Mouse (Mus musculus) heart, embryonic 15.5 days (tissue): Measurements from ENCODE around the gene Fam241b. TPM values are rescaled to one million over a fixed set of nuclear protein-coding genes. Genes with fewer than 3 reads are reported as not detected.

ENCODE experiments used
- ATAC-seq: fragments of 200-750 bp; cut with Nextera tagmentation; replicated peaks from 2 replicates; pipeline ENCODE4 v1.8.0; 2017; ENCODE audit warnings: low read depth, moderate TSS enrichment; ENCODE audit not compliant: insufficient number of reproducible peaks, insufficient read depth, low FRiP score
- H3K27ac ChIP-seq: fragments of 300-500 bp; sonication (generic); 2 replicates; pipeline ENCODE4 v1.5.1; 2015; ENCODE audit warnings: mild to moderate bottlenecking, inconsistent platforms
- H3K27me3 ChIP-seq: fragments of 300-500 bp; sonication (generic); 2 replicates; pipeline ENCODE4 v1.6.1; 2015; ENCODE audit warnings: inconsistent platforms
- H3K36me3 ChIP-seq: fragments of 300-500 bp; sonication (generic); 2 replicates; pipeline ENCODE4 v1.6.1; 2015; ENCODE audit warnings: mild to moderate bottlenecking, inconsistent platforms
- H3K4me1 ChIP-seq: fragments of 300-500 bp; sonication (generic); replicated peaks from 2 replicates; pipeline ENCODE4 v1.6.1; 2015; ENCODE audit warnings: inconsistent platforms
- H3K4me2 ChIP-seq: fragments of 300-500 bp; sonication (generic); 2 replicates; pipeline ENCODE4 v1.6.1; 2015; ENCODE audit warnings: inconsistent platforms, mild to moderate bottlenecking, moderate library complexity
- H3K4me3 ChIP-seq: fragments of 300-500 bp; sonication (generic); 2 replicates; pipeline ENCODE4 v1.5.1; 2015; ENCODE audit warnings: mild to moderate bottlenecking, inconsistent platforms
- H3K9ac ChIP-seq: fragments of 300-500 bp; sonication (generic); 2 replicates; pipeline ENCODE4 v1.6.1; 2015; ENCODE audit warnings: mild to moderate bottlenecking, inconsistent platforms
- H3K9me3 ChIP-seq: fragments of 300-500 bp; sonication (generic); replicated peaks from 2 replicates; pipeline ENCODE4 v1.6.1; 2016; ENCODE audit warnings: inconsistent platforms
- WGBS: fragments of 180-500 bp; shearing (Covaris S2); methylation state at CpG from one replicate; pipeline ENCODE4 v1.1.7; 2015; ENCODE audit warnings: mixed read lengths; 5-methylcytosine and 5-hydroxymethylcytosine counted together
- polyA plus RNA-seq: library from polyadenylated mRNA; unstranded; fragments of >200 nt; fragmentation: Nextera tagmentation; extraction: Ambion mirVana; gene quantifications from 2 replicates; pipeline ENCODE4 v1.2.1, GENCODE M21; 2015

Fam241b gene
- polyA plus RNA-seq, result 3.0 and 3.9 TPM in 2 replicates

DNA sequence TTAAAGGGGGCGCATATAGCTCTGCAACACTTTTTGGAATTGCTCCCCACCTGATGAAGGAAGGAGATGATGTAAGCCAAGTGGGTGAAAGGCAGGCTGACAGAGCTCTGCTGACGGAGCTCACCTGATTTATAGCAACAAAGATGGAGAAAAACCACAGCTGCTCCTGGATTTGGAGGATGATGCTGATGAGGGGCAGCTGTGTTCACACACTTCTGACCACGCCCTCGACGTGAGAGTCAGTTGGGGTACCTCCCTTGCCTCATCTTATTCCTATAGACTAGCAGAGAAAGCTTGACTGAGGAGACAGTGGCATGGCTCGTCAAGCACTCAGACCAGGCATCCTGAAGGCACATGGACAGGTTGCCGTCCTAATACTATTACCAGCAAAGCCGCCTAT, at the start of gene Fam241b:
Gene Fam241b, minus strand, starts transcription at position 101 of the 400 bp plus-strand sequence.
- Histone ChIP-seq H3K36me3 (no peaks in the 10 kb centered on the region), H3K4me1 (no peaks in the 10 kb centered on the region), H3K27me3 (peaks cover 23% of the 10 kb centered on the region; the same call in 1 of the 2 replicates), H3K9me3 (no peaks in the 10 kb centered on the region), H3K4me3 (no peak within 1 kb of the TSS), H3K9ac (no peak within 1 kb of the TSS), H3K27ac (no peak within 1 kb of the TSS), H3K4me2 (no peak within 1 kb of the TSS)
- no peak for ATAC-seq
- WGBS, result 48% methylated on average over 8 of the region's 8 CpGs

DNA sequence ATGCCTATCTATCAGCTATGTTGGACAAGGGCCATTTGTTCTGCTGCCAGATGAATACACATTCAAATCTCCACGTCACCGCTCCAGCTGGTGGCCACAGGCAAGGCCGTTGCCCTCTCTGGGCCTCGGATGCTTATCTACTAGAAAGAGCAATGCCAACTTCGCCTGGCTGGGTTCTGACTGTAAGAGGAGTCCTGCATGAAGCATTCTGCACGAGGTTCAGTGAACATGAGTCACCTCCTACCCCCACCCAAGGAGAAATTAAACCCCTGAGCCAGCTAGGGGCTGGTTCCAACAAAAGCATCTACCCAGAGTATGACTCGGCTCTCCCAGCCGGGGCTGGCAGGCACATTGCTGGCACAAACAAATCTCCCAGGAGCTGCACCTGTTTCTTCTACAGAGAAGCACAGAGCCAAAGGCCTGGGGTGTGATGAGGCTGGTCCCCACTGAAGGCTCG, 49.0 kb upstream of the Fam241b start:
- WGBS, result 51% methylated on average over 9 of the region's 9 CpGs
- no peaks in the 10 kb centered on the region for H3K36me3 ChIP-seq
- no peak for ATAC-seq
- H3K27ac ChIP-seq, result no peak overlapping the region
- H3K27me3 ChIP-seq, result peaks cover 10% of the 10 kb centered on the region
- H3K4me2 ChIP-seq, result no peak overlapping the region
- H3K4me3 ChIP-seq, result no peak overlapping the region
- no peak overlapping the region for H3K9ac ChIP-seq
- H3K4me1 ChIP-seq, result 0 out of 2 replicates have a peak, but pooled peaks cover 4% of the 10 kb centered on the region
- no peaks in the 10 kb centered on the region for H3K9me3 ChIP-seq

DNA sequence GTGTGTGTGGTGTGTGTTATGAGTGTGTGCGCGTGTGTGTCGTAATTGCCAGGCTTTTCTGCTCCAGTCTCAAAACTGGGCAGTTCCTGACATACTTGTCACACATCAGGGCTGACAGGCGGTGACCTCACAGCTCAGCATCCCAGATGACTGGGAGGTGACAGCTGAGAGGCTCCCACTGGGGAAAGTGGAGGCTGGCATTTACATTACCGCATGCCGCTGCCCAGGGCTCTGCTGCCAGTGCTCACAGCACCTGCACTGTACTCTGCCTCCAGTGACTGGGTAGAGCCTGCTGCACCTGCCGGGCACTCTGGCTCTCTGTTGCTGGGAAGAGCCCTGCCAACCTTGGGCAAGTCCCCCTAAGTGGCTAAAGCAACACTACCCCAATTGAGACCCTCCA, 47.1 kb upstream of the Fam241b start:
- H3K4me1 ChIP-seq, result 0 out of 2 replicates have a peak, but pooled peaks cover 4% of the 10 kb centered on the region
- no peaks in the 10 kb centered on the region for H3K36me3 ChIP-seq
- H3K4me3 ChIP-seq, result no peak overlapping the region
- no peak for ATAC-seq
- no peak overlapping the region for H3K9ac ChIP-seq
- peaks cover 18% of the 10 kb centered on the region for H3K27me3 ChIP-seq
- H3K27ac ChIP-seq, result no peak overlapping the region
- no peak overlapping the region for H3K4me2 ChIP-seq
- WGBS, result 81% methylated on average over 7 of the region's 7 CpGs
- H3K9me3 ChIP-seq, result no peaks in the 10 kb centered on the region

DNA sequence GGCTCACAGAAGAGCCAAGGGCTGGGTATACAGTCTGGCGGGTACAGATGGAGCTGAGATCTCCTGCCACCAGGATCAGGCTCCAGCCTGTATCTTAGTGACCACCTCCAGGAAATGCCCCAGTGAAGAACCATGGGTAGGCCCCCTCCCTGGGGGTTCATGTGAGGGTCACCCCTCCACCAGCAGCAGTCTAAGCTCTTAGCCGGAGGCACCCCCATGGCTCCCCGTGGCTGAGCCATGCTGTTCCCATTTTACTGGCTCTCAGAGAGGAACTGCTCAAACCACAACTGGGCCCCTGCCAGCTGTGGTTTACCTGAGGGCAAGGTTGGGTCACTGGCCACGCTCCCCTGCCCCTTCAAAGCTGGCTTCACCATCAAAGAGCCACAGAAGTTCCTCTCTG, 46.2 kb upstream of the Fam241b start:
- H3K4me2 ChIP-seq, result no peak overlapping the region
- H3K27me3 ChIP-seq, result peaks cover 22% of the 10 kb centered on the region
- H3K27ac ChIP-seq, result no peak overlapping the region
- H3K4me1 ChIP-seq, result no peaks in the 10 kb centered on the region
- ATAC-seq, result no peak
- no peak overlapping the region for H3K4me3 ChIP-seq
- WGBS, result 83% methylated on average over 4 of the region's 4 CpGs
- no peak overlapping the region for H3K9ac ChIP-seq
- H3K36me3 ChIP-seq, result no peaks in the 10 kb centered on the region
- no peaks in the 10 kb centered on the region for H3K9me3 ChIP-seq

DNA sequence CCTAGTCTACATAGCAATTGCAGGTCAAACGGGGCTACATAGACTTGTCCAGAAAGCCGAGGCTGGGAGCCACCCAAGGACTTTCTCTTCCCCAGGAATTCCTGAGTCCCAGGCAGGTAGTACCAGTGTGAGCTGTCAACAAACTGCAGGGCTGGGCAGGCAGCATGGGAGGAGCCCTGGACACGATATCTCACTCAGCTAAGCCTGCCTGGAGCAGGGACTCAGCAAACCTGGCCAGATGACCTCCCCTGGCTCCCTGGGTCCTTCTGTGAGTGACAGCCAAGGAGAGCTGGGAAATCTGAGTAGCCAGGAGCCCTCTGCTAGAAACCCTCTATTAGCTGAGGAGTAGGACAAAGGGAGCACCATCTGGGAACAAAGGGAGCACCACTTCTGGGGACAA, 45.6 kb upstream of the Fam241b start:
- WGBS, result 43% methylated on average over 3 of the region's 3 CpGs
- Histone ChIP-seq H3K4me1 (no peaks in the 10 kb centered on the region), H3K27me3 (peaks cover 28% of the 10 kb centered on the region), H3K9ac (no peak overlapping the region), H3K9me3 (no peaks in the 10 kb centered on the region), H3K27ac (no peak overlapping the region), H3K4me3 (no peak overlapping the region), H3K36me3 (no peaks in the 10 kb centered on the region), H3K4me2 (no peak overlapping the region)
- ATAC-seq, result no peak

DNA sequence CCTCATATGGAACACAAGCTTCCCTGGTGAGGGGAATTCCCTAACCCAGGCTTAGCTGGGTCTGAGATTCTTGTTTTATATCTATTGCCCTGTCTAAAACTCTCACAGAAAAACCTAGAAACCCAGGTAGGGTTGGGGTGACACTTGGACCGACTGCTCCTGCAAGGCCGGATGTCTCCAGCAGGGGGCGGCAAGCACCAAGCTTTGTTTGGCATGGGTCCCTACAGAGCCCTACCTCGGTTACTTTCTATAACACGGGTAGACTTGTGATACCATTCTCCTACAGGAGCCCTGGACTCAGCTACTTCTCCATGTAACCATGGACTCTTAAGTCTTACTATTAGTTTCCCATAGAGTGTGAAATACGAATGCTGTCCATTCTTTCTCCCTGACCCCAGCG, 43.2 kb upstream of the Fam241b start:
- 0 out of 2 replicates have a peak, but pooled peaks have one; percentile 38 for ATAC-seq
- H3K4me3 ChIP-seq, result no peak overlapping the region
- peaks cover 34% of the 10 kb centered on the region for H3K27me3 ChIP-seq
- no peaks in the 10 kb centered on the region for H3K9me3 ChIP-seq
- no peak overlapping the region for H3K27ac ChIP-seq
- no peaks in the 10 kb centered on the region for H3K36me3 ChIP-seq
- H3K4me2 ChIP-seq, result no peak overlapping the region
- H3K4me1 ChIP-seq, result no peaks in the 10 kb centered on the region
- 20% methylated on average over 7 of the region's 7 CpGs for WGBS
- no peak overlapping the region for H3K9ac ChIP-seq

DNA sequence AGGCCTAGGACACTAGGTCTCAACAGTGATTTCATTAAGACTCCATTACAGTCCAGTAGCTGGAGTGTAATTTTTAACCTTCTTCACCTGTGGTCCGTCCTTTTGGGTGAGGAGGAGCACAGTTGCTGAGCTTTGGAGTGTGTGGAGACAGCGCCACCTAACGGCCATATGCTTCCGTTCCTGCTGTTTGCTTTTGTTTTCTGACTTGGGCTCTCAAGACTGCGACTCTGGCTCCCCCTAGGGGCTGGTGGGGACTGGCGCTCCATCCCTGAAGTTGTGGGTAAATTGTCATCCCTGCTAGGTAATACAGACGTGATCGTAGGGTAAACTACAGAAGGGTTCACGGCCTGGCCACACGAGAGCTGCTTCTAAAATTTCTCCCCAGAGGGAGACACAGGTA, 39.3 kb upstream of the Fam241b start:
- no peaks in the 10 kb centered on the region for H3K4me1 ChIP-seq
- H3K9me3 ChIP-seq, result 0 out of 2 replicates have a peak, but pooled peaks cover 3% of the 10 kb centered on the region
- WGBS, result 4% methylated on average over 10 of the region's 10 CpGs
- no peak overlapping the region for H3K9ac ChIP-seq
- H3K36me3 ChIP-seq, result no peaks in the 10 kb centered on the region
- H3K27ac ChIP-seq, result no peak overlapping the region
- peaks cover 27% of the 10 kb centered on the region for H3K27me3 ChIP-seq
- no peak for ATAC-seq
- no peak overlapping the region for H3K4me3 ChIP-seq
- H3K4me2 ChIP-seq, result no peak overlapping the region

DNA sequence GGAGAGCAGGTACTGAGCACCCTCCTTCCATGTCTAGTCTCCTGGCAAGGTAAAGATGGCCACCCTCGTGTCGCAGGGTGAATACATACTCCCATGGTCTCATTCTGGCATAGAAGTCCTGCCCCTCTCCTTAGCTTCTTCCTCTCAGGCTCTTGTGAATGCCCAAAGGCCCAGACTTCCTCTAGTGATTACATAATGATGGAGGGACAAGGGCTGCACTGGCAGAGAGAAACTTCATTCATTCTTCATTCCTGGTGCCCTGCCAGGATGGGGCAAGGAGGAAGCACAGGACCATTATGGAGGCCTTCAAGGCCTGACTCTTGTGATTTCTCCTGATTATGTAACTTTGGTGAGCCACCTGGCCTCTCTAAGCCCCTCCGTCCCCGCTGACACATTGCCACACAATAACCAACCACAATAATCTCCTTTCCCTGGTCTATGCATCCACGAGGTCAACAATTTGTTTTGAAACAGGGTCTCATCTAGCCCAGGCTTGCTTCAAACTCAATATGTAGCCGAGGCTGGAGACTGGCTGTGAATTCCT, 38.8 kb upstream of the Fam241b start:
- H3K4me2 ChIP-seq, result no peak overlapping the region
- peaks cover 23% of the 10 kb centered on the region for H3K27me3 ChIP-seq
- H3K9ac ChIP-seq, result no peak overlapping the region
- WGBS, result 67% methylated on average over 6 of the region's 6 CpGs
- 0 out of 2 replicates have a peak, but pooled peaks cover 3% of the 10 kb centered on the region for H3K9me3 ChIP-seq
- no peaks in the 10 kb centered on the region for H3K4me1 ChIP-seq
- no peaks in the 10 kb centered on the region for H3K36me3 ChIP-seq
- no peak for ATAC-seq
- H3K27ac ChIP-seq, result no peak overlapping the region
- no peak overlapping the region for H3K4me3 ChIP-seq

DNA sequence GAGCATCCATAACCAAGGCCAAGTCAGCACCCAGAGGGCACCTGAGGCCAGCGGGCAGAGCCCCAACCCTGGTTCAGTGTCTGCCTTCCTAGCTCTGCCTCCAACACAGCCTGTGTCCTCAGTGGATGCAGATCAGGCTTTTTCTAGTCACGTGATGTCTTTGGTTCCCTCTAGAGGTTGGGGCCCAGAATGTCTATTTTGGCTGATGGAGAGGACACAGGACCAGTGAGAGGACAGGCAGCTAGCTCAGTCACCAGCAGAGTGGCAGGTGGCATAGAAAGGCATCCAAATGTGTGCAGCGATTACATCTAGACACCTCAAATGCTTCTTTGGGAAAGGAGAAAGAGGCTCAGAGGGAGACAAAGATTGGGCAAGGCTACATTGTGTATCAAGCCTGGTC, 38.0 kb upstream of the Fam241b start:
- WGBS, result 49% methylated on average over 3 of the region's 3 CpGs

DNA sequence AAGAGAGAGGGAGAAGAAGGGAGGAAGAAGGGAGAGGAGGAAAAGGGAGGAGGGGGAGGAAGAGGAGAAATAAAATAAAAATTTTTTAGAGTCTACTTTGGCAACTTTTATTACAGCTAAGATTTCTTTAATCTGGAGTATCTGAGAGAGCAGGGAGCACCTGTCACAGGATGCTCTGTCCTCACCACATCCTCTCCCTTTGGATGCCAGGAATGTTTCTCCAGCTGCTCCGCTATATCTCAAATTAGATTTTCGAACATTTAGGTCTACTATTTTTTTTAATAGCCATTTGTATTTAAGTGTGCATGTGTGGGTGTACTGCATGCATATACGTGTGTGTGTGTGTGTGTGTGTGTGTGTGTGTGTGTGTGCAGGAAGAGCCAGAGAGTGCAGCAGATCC, 36.2 kb upstream of the Fam241b start:
- Histone ChIP-seq H3K9me3 (0 out of 2 replicates have a peak, but pooled peaks cover 3% of the 10 kb centered on the region), H3K4me3 (no peak overlapping the region), H3K36me3 (no peaks in the 10 kb centered on the region), H3K27ac (no peak overlapping the region), H3K27me3 (peaks cover 13% of the 10 kb centered on the region), H3K4me1 (no peaks in the 10 kb centered on the region), H3K4me2 (no peak overlapping the region), H3K9ac (no peak overlapping the region)
- ATAC-seq, result no peak
- 85% methylated on average over 3 of the region's 3 CpGs for WGBS

More for the DNA sequence above, 38.0 kb upstream of the Fam241b start:
- Histone ChIP-seq H3K4me3 (no peak overlapping the region), H3K9me3 (0 out of 2 replicates have a peak, but pooled peaks cover 3% of the 10 kb centered on the region), H3K27ac (no peak overlapping the region), H3K36me3 (no peaks in the 10 kb centered on the region), H3K27me3 (peaks cover 22% of the 10 kb centered on the region), H3K4me2 (no peak overlapping the region), H3K9ac (no peak overlapping the region), H3K4me1 (no peaks in the 10 kb centered on the region)
- no peak for ATAC-seq

DNA sequence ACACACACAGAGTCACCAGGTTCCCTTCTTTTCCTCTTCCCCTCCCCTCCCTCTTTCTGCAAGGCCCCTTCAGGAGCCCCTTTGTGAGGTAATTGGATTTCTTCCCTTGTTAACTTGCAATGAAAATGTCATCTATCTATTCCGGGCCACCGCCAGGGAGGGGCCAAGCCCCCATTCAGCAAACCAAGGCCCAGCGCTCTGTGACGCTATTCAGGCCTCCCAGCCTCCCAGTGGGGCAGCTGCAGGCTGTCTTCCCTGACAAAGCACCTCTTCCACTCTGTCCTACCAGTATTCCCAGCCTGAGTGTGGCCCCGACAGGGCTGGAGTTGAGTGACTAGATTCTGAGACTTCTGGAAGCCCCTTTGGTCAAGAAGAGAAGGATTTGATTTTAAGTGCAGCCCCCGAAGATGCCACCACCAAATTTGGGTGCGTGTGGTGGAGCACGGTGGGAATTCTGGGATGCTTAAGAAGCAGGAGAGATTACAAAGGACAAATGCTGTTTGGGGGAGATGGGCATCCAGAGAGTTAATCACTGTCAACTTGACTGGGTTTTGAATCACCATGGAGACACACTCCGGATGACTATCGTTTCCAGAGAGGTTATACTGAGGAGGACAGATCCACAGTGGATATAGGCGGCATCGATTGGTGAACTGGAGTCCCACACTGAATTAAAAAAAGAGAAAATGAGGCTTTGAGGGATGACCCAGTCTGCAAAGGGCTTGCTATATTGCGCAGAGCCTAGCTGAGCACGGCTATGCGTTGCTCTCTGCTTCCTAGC, 31.0 kb upstream of the Fam241b start:
- Histone ChIP-seq H3K4me1 (no peaks in the 10 kb centered on the region), H3K4me2 (no peak overlapping the region), H3K9me3 (0 out of 2 replicates have a peak, but pooled peaks cover 3% of the 10 kb centered on the region), H3K27me3 (peaks cover 5% of the 10 kb centered on the region), H3K4me3 (no peak overlapping the region), H3K36me3 (no peaks in the 10 kb centered on the region), H3K27ac (no peak overlapping the region), H3K9ac (no peak overlapping the region)
- WGBS, result 54% methylated on average over 15 of the region's 15 CpGs
- ATAC-seq, result no peak
